Mouse (Mus musculus) hindlimb bud, embryonic 11.5 days (tissue): Measurements from ENCODE around the gene Myo15b.

Experiments
- DNase-seq: peaks from one replicate; pipeline ENCODE4 v3.0.0-alpha.2; 2012; ENCODE audit warnings: low read depth, low spot score; ENCODE audit errors: extremely low spot score

Gene Myo15b

DNA sequence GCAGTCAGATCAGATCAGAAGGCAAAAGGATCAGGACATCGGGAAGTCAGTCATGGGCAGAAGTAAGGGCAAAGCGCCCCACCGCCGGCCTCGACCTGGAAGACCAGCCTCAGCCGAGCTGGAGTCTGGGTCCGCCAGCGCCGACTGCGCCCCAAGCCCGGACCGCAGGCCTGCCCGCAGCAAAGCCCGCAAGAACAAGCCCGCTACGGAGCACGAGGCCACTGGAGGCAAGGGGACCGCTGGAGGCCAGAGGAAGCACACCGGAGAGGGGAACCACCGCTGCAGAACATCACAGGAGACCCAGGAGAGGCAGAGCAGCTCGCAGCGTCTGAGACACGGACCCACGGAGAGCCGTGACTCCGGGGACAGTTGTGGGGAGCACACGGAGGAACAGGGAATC is at the start of gene Myo15b:
Myo15b (plus strand) TSS at position 53 of the 400 bp plus-strand sequence.
- DNase-seq = no peak

DNA sequence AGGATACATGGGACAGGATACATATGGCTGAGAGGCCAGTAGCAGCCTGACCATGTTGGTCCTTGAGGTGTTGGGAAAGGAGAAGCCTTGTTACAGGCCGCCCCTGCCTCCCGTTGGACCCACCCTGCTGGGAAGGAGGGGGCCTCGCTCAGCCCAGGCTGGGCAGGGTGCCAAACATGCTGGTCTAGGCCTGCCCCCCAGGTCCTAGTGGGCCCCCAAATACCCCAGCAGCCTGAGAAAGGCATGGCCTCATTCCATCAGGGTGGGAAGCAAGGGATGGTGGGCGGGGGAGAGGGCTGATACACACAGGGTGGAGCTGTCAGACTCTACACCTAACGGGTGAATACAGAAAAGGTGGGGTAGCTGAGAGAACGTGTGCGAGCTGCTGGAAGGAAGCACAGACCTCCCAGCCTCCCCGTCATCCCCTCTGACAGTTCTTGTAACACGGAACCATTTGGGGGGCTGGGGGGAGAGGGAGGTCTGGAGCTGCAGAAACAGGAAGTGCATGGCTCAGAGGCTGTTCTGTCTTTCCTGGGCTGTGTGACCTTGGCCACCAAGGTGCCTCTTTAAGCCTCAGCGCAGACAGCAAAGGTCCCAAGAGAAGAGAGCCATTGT is 49.4 kb upstream of the Myo15b start:
- DNase-seq = no peak

DNA sequence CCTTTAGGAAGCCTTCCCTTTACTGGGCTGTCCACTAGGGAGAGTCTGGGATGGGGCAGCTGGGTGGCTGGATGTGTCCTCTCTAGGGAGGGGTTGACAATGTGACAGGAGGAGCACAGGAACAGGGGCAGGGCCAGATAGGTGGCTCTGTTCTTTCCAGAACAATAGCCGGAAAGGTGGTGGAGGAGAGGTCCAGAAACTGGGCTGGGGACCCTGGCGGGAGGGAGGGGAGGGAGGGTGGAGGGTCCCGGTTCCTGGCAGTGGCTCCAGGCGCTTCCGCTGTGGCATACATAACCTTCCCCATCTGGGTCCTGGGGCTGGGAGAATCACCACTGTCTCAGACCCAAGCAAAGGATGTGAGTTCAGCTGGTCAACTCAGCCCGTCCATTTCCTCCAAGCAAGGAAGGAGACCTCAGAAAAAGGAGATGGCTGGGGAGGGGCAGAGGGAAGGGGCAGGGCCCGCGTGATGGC is 48.9 kb upstream of the Myo15b start:
- DNase-seq = no peak

DNA sequence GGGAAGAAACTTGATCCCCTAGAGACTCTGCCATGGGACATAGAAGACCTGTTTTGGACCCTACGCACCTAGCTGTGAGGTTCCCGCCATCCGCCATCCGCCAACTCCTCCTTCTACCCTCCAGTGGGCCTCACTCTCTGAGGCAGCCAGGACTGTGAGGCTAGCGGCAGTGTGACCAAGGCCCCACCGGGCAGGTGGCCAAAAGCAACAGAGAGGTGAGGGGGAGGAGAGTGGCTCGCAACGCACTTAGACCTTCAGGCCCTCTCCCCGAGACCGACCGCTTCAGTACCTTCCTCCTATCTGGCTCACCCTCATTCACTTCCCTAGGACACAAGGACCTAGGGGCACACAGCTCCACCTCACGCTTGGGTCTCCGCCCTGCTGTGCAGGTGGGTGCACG is 47.8 kb upstream of the Myo15b start:
- DNase-seq = no peak

DNA sequence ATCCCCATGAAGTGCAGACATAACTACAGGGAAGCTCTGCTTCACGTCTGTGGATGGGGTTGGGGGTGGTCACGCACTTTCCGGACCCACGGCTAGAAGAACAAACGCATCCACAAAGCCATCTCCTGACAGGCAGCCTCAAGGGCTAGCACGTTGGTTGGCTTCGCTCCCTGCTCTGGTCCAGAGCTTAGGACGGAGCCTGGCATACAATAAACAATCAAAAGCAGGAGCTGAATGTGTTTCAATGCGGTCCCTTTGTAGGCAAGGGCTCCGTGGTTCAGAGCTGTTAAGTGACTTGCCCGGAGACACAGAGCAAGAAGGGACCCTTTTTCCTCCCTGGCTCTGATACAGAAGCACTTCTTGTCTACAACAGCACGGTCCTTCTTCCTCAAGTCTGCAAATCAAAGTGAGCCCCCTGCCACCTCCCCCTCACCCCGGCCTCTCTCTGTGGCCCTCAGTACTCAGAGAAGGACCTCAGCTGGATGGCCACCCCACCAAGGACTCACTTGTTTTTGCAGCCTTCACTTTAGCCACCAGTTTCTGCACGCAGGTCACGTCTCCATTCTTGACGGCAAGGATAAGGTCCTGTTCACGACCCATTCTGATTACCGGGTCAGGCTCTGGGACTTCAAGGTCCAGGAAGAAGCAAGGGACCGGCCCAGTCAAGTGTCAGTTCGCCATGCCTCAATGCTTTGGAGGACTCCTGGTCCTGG is 46.7 kb upstream of the Myo15b start:
- no peak for DNase-seq

DNA sequence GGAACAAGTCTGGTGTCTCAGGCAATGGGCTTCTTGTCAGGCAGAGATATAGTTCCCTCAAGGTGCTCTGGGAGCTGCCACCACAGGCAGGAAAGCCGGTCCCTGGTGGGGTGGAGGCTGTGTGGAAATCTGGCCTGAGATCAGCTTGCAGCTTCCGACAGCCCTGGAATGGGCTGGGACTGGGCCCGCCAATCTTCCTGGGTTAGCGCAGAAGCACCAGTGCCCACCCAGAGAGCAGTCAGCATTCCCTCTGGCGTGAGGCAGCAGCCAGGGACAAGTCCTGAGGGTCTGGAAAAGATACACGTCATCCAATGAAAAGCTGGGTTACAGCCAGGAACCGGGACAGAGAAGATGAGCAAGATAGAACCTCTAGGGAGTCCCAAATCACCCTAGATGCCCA is 46.1 kb upstream of the Myo15b start:
- no peak for DNase-seq

DNA sequence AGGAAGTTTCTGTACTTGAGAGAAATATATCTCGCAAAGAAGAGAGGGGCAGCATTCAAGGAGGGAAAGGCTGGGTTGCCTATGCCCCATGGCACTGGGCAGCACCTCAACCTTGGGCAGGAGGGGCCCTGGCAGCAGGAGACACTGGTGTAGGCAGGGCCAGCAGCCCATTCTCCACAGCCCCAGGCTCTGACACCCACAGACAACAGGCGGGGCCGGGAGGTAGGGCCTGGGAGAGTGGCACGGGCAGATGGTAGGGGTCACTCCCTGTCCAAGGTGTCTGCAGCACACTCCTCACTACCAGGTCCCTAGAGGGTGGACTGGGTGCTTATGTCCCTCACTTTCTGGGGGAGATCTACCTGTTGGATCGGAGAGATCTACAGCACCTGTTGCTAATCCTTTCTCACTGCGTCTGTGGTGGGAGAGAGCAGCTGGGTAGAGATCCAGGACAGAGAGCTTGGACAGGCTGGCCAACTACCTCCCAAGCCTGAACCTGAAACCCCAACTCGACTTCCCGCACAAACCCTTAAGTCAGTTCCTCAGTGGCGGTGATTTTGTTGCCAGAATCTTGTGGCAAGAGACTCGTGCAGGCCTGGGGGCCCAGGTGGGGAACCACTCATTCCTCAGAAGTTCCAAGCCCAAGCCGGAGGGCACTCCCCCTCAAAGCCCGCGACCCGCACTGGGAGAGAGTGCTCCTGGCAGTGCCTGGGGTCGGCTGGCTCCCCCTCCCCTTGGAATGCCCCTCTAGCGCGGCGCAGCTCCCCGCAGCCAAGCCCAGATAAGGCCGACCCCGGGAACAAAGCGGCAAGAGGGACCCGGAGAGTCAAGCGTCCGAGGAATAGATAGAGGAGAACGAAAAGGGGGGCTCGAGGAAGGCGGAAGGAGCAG is 45.4 kb upstream of the Myo15b start:
- no peak for DNase-seq

DNA sequence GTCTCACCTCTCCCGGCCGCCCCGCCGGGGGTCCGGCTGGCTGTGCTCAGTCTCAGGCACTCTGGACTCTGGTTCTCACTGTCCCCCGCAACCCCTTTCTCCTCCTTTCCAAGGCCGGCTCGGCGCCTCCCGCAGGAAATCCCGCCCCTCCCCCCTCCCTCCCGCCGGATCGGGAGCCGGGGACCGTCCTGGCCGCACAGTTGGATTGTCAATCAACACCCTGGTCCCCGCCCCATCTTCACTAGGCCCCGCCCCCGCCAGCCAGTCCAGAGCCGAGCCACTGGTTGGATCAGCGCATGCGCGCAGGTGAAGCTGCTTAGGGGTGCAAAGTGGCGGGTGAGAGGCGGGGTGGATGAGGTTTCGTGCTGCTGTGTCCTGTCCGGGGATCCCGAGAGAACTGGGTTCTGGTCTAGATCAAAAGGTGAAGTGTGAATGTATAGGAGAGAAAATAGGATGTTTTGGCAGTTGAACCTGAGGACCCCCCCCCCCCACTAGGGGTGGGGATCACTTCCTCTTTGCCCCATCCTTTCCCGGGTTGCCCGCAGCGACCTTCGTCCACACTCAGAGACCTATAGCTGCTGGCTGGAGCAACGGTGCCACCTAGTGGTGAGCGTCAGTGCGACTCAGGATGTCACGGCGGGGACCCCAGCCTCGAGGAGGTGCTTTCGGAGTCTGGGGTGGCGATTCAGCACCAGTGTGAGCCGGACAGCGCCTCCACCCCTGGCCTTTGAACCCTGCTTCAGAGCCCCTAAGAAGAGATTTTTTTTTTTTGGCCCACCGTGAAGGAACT is 44.5 kb upstream of the Myo15b start, which contains the start of gene Caskin2:
Caskin2 (minus strand) TSS at position 133 of the 790 bp plus-strand sequence.
- peak; percentile 93 for DNase-seq

DNA sequence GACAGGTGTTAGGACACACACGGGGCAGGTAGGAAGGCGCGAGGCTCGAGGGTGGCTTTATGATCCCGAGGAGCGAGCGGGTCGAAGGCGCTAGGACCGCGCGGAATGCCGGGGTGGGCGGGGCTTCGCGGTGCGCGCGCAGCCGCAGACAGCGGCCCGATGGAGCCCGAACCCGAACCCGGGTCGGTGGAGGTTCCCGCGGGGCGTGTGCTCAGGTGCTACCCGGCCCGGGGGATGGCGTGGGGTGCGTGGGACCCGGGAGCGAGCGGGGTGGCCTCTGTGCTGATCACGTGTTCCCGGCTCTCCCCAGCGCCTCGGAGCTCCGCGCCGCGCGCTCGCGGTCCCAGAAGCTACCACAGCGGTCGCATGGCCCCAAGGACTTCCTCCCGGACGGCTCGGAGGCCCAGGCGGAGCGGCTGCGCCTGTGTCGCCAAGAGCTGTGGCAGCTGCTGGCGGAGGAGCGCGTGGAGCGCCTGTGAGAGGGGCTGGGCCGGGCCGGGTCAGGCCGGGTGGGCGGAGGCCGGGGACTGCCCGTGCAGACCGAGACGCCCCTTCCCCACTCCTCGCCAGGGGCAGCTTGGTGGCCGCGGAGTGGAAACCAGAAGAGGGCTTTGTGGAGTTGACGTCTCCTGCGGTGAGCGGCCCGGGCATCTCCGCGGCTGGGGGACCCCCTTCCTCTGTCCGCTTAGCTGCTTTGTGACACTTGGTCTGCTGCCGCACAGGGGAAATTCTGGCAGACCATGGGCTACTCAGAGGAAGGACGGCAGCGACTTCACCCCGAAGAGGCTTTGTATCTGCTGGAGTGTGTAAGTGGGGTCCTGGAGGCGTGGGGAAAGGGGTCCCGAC is 43.4 kb upstream of the Myo15b start, which contains the start of gene Tsen54:
Tsen54 (plus strand) TSS at position 120 of the 846 bp plus-strand sequence.
- no peak for DNase-seq

DNA sequence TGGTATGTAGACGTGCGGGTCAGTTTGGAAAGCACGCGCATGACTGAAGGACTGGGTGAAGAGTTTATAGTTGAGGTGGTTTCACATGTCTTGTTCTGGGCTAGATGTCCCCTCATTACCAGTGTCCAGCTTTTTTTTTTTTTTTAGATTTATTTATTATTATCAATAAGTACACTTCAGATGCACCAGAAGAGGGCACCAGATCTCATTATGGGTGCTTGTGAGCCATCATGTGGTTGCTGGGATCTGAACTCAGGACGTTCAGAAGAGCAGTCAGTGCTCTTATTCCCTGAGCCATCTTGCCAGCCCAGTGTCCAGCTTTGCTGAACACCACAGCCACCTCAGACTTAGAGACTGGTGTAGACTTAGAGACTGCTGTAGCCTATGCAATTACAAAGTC is 40.9 kb upstream of the Myo15b start:
- DNase-seq = no peak

DNA sequence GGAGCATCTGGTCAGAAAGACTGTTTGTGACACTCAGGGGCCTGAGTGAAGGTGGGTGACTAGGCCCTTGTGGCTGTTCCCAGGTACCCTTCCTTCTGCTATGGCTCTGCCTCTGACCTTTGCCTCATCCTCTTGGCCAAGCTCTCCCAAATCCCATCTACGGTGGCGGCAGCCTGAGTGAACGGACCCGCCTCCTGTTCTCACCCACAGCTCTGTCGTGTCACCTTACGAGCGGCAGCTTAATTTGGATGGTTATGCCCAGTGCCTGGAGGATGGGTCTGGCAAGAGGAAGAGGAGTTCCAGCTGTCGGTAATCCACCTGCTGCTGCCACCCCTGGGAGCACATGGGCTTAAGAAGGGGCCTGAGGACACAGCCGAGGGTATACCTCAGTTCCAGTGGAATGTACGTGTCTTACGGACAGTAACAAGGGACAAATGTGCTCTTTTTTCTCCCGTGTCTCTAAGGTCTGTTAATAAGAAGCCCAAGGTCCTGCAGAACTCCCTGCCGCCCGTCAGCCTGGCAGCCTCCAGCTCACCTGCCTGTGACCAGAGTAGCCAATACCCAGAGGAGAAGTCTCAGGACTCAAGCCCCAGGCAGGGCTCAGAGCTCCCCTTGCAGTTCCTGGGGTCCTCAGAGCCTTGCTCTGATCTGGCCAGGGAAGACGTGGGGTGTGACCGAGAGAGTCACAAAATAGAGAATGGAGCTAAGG is 38.1 kb upstream of the Myo15b start:
- DNase-seq = no peak

DNA sequence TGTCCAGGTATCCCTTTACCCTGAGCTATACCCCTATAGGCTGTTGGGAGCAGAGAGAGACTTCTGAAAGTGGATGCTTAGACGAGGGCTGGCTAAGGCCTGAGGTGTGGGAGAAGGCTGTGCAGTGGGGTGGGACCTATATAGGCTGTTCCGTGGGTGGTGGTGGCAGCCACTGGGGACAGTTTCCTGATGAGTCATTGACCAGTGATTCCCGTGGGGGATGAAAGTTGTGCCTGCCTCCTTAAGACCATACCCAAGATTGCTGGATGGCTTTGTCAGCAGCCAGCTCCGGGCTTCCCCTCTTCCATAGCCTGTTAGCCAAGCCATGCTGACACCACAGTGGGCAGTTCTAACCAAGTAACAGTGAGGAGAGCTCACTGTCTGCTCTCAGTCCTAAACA is 37.2 kb upstream of the Myo15b start:
- no peak for DNase-seq

DNA sequence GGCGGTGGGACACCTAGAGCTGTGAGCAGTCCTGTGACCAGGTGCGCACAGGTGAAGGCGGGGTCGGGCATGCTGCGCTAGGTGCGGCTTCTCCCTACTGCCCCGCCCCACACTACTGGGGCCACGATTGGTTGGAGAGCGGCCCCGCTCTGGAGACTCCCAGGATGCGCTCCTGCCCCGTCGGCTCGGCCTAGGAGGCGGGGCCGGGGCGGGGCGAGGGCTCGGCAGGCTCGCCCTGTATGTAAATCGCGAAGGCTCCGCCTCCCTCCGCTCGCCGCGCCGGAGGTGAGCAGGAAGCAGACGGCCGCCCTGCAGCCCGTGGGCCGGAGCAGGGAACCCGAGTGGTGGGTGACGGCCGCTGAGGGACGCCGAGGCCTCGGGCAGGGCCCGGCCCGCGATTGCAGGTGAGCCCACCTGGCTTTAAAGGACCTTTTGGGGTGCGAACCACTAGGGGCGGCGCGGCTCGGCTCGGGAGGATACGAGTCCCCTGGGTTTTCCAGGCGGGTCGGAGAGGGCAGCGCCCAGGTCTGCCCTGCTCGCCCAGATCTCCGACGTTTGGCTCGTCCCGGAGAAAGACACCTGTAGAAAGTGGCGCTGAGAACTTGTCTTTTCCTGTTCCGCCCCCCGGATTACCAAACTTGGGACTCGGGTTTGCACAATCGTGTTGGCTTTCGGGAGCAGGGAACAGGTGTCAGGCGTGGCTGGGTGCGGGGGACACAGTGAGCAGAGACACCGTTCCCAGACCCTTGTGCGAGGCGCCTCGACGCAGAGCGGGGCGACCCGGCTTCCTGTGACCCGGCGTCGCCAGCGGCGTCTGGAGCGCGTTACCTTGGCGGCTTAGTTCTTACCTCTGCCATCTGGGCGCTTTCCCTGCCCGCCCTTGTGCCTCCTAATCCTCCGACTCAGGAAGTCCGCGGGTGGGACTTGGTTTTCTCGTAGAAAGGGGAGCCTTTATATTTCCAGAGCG is 34.1 kb upstream of the Myo15b start, which contains the start of gene Llgl2:
Llgl2 (plus strand) TSS at position 276 of the 967 bp plus-strand sequence.
- DNase-seq = no peak

DNA sequence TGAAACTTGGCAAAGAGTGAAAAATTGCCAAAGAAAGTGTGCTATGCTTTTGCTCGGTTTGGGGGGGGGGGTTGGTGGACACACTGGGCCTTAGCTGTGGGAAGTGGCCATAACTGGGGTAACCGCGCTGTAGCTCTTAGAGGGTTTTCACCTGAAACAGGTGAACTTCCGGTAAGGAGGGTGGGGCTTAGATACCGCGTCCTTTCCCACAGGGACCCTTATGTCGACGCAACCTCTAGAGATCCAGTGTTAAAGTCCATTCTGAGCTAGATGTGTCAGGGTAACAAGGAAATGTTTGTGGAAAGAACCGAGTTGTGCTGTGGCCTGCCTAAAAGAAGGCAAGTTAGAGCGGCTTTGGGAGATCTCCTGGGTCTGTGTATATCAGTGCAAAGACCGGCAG is 33.4 kb upstream of the Myo15b start:
- no peak for DNase-seq

DNA sequence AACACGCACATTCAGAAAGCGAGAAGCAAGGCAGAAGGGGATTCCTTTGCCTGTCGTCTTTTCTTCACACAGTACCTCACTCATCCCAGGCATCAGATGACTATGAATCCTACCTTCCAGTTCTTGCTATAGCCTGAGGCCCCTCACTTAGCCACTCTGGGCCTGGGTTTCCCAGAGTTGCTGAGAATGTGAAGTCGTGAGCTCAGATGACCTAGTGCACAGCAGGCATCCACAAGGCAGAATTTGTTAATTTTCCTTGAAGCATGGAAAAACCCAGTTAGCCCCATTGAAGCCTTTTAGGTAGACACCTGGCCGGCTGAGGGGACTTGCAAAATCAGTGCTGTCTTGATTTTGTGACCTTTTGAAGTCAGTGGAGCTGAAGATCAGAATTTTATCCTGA is 31.7 kb upstream of the Myo15b start:
- DNase-seq = no peak

DNA sequence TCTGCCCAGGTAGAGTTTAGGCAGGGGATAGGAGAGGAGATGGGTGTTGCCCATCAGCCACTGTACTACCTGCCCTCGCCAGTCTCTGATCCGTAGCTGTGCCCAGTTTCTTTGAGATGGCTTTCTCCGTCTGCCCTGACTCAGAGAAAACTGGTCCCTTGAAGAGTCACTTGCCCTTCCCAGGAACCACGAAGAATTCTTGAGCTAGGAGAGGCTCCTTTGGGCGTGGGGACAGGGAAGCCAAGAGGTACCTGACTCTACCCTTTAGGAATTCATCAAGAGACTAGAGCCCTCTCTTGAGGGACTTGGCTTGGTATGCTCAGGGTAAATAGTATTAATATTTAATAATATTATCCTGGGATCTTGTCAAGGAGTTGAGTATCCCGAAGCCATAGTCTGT is 30.6 kb upstream of the Myo15b start:
- DNase-seq = no peak

DNA sequence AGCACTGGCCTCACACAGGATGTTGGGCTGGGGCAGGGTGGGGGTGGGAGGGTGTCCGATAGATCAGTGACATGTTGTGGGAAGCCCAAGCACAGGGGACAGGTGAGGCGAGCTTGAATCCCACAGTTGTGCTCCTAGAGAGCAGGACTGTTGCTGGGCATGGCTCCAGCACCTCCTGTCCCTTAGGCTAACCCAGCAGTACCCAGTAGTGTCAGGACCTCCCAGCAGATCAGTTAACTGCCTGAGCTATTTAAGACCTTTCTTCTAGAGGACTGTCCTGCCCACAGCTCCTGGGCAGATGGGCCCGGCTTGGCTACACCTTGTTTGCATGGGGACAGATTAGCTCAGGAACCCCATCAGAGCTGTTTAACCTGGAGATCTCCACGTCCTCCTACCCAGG is 29.2 kb upstream of the Myo15b start:
- no peak for DNase-seq
